ENCODE assay signal across 7 mouse cellular contexts in genomic region chrX:94540341-94541201, GRCm38 (mm10). TPM values are rescaled to one million over a fixed set of nuclear protein-coding genes. Genes with fewer than 3 reads are reported as not detected.
DNase-seq lines count a peak whose midpoint lies in the region; ATAC-seq and TF ChIP-seq lines count a peak whose summit lies in the region.

No protein-coding gene starts in this region.

- peak; percentile 61 for ATAC-seq in forebrain, postnatal 0 days

- H3K36me3 ChIP-seq in forebrain, postnatal 0 days (ENCODE audit: insufficient read depth): peaks cover 31% of the 10 kb centered on the region
- H3K36me3 ChIP-seq in hindbrain, embryonic 10.5 days: peaks cover 48% of the 10 kb centered on the region

- WGBS in forebrain, postnatal 0 days: 34% methylated on average over 37 of the region's 37 CpGs
- 17% methylated on average over 37 of the region's 37 CpGs for WGBS in hindbrain, embryonic 10.5 days

- peak overlapping the region; percentile 85 for H3K9ac ChIP-seq in forebrain, postnatal 0 days

- no peaks in the 10 kb centered on the region for H3K4me1 ChIP-seq in forebrain, postnatal 0 days (ENCODE audit: insufficient read depth)
- H3K4me1 ChIP-seq in hindbrain, embryonic 10.5 days (replicated peaks): peaks cover 24% of the 10 kb centered on the region

- TF ChIP-seq CTCF in forebrain, postnatal 0 days (IDR thresholded peaks at IDR 0.05; ENCODE audit: low read depth): no peak

- H3K27ac ChIP-seq in forebrain, postnatal 0 days (ENCODE audit: low read depth, low read length): peak overlapping the region; percentile 92
- peak overlapping the region; percentile 92 for H3K27ac ChIP-seq in hindbrain, embryonic 10.5 days

- no peaks in the 10 kb centered on the region for H3K27me3 ChIP-seq in forebrain, postnatal 0 days (ENCODE audit: insufficient read depth, low read length)
- H3K27me3 ChIP-seq in hindbrain, embryonic 10.5 days (ENCODE audit: insufficient read depth, poor library complexity, severe bottlenecking): peaks cover 48% of the 10 kb centered on the region

- H3K9me3 ChIP-seq in forebrain, postnatal 0 days (ENCODE audit: low read length): no peaks in the 10 kb centered on the region
- no peaks in the 10 kb centered on the region for H3K9me3 ChIP-seq in hindbrain, embryonic 10.5 days

- peak overlapping the region; percentile 54 for H3K4me2 ChIP-seq in forebrain, postnatal 0 days (ENCODE audit: low read depth)

- H3K4me3 ChIP-seq in forebrain, postnatal 0 days (ENCODE audit: low read depth, low read length): peak overlapping the region; percentile 57
- H3K4me3 ChIP-seq in hindbrain, embryonic 10.5 days: peak overlapping the region; percentile 66

- DNase-seq in T-cell, adult 2 months (ENCODE audit: low spot score): peak; percentile 6
- peak; percentile 60 to 65 for DNase-seq in cerebellum, adult 18-20 months
- peak; percentile 87 for DNase-seq in forebrain, postnatal 0 days
- DNase-seq in hindbrain, embryonic 10.5 days (ENCODE audit: low spot score): peak; percentile 71
- peak; percentile 52 to 76 for DNase-seq in layer of hippocampus, postnatal 14 days (ENCODE audit: low spot score in 2 of 2)
- DNase-seq in lung, postnatal 25 days (ENCODE audit: low spot score): peak; percentile 31
- peak; percentile 28 to 36 for DNase-seq in right cerebral cortex, adult 2 months (ENCODE audit: low spot score in 2 of 2)

RNA-seq across cellular contexts. Expression of gene Maged1, which starts 1.4 kb away (rescaled TPM):
- total RNA-seq in forebrain, postnatal 0 days (2014; rRNA removed): 933 and 1,158 TPM in 2 replicates
- polyA plus RNA-seq in forebrain, postnatal 0 days (2015; fragmentation: Nextera tagmentation; extraction: Ambion mirVana): 829 and 838 TPM in 2 replicates
- polyA plus RNA-seq in hindbrain, embryonic 10.5 days (2016; fragmentation: Nextera tagmentation; extraction: Ambion mirVana): 588 and 751 TPM in 2 replicates
- 100 to 1,000 TPM; 489 to 494 TPM for total RNA-seq in layer of hippocampus, postnatal 14 days (2021)

Comparison
In these comparisons a context has a peak if more than half of its experiments do, and no peak if none do; other contexts are left out.
1. Peak in every context shown above with its lines: DNase-seq, ATAC-seq, H3K4me3 ChIP-seq and H3K27ac ChIP-seq.
2. DNase-seq: peak in every context shown above with its lines; median percentile 87 in forebrain, postnatal 0 days; 71 in hindbrain, embryonic 10.5 days; 64 in layer of hippocampus, postnatal 14 days; 62 in cerebellum, adult 18-20 months; 32 in right cerebral cortex, adult 2 months; 31 in lung, postnatal 25 days; 6 in T-cell, adult 2 months.